Mouse (Mus musculus): ENCODE results near the gene Card19.

DNA sequence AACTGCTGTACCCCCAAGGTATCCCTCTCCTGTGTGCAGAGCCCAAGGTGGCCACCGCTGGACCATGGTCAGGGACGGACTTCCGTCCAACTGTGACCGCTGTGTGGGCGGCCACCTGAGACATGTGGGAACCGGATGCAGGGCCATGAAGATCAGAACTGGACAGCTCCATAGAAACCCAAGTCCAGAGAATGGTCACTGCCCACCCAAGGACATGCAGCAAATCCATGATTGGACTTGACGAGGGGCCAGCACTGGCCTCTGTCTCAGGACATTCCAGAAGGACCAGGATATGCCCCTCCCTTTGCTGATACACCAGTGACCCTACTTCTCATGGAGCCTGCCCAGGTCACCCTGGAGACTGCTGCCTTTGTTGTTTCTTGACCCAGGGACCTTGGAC is 20.2 kb downstream of the Card19 start:
- no peak for TF ChIP-seq TCF3 (IDR thresholded peaks at IDR 0.05; ENCODE audit: insufficient read length, low read depth)
- TF ChIP-seq POLR2A (IDR thresholded peaks at IDR 0.05; ENCODE audit: insufficient read length, low read depth) = no peak
- TF ChIP-seq USF1 (IDR thresholded peaks at IDR 0.05; ENCODE audit: low read depth) = no peak
- no peak for TF ChIP-seq E2F4 (IDR thresholded peaks at IDR 0.05; ENCODE audit: insufficient read depth)
